Mouse (Mus musculus) fat pad, adult 2 months (tissue): Measurements from ENCODE around the gene Bak1.

Experiments
- DNase-seq: peaks from one replicate; pipeline ENCODE4 v3.0.0-alpha.2; 2011; ENCODE audit warnings: low read depth, low spot score; ENCODE audit errors: extremely low read depth

Bak1 gene

GRCm38 (mm10) chr17:27028909-27029308 lies at the start of gene Bak1:
Gene Bak1, minus strand, starts transcription at chr17:27029009.
- DNase-seq = no peak

DNA sequence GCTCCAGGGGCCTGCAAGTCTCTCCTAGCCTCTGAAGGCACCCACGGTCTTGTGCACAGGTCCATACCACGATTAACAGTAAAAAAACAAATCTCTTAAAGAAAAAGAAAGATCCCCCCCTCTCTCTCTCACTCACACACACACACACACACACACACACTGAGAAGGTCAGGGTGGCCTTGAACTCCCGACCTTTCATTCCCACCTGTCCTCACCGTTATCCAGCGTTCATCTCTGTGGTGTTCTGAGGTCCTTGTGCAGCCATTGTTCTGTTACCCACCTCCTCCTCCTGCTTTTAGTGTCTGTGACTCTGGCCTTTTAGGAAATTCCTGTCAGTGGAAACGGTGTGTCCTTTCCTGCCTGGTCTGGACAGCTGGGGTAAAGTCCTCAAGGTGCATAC lies 49.7 kb upstream of the Bak1 start:
- no peak for DNase-seq

GRCm38 (mm10) chr17:27077920-27078319 lies 49.1 kb upstream of the Bak1 start:
- no peak for DNase-seq

GRCm38 (mm10) chr17:27077133-27077532 lies 48.3 kb upstream of the Bak1 start:
- no peak for DNase-seq

GRCm38 (mm10) chr17:27074849-27075745 lies 46.3 kb upstream of the Bak1 start:
- DNase-seq = no peak

DNA sequence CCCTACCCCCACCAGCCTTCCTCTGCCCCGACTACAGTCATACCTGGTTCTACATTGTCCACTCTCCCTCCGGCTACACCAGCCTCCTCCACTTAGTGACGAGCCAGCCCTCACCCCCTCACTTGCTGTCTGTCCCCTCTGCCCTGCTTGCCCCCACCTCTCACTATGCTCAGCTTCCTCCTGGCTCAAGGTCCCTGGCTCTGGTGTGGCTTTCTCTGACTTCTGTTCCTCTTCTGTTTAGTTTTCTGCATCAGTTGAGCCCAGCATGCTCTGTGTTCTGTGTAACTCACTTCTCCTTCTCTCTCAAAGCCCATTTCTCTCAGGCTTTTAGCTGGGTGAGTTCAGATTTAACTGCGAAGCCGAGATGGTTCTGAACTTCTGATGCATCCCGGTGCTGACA lies 45.4 kb upstream of the Bak1 start:
- no peak for DNase-seq

- DNase-seq = peak; percentile 62
Observed at GRCm38 (mm10) chr17:27073778-27074177, 45.0 kb upstream of the Bak1 start.

DNA sequence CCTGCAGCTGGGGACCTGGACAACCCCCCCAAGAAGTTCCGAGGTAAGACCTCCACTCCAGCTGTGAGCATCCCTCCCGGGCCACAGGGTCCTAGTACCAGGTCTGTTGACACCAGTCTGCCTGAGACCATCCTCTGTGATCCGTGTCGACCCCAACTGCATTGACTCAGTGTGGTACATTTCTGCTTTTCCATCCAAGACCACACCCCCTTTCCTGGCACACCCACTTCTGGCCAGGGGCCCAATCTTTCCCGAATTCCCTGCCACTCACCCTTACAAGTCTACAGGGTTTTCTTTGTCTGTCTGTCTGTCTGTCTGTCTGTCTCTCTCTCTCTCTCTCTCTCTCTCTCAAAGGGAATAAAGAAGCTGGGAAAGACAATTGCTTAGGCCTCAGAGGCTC lies 44.3 kb upstream of the Bak1 start:
- DNase-seq = no peak

- no peak for DNase-seq
Observed at GRCm38 (mm10) chr17:27072363-27072762, 43.6 kb upstream of the Bak1 start.

- DNase-seq = no peak
Observed at GRCm38 (mm10) chr17:27071630-27072029, 42.8 kb upstream of the Bak1 start.

DNA sequence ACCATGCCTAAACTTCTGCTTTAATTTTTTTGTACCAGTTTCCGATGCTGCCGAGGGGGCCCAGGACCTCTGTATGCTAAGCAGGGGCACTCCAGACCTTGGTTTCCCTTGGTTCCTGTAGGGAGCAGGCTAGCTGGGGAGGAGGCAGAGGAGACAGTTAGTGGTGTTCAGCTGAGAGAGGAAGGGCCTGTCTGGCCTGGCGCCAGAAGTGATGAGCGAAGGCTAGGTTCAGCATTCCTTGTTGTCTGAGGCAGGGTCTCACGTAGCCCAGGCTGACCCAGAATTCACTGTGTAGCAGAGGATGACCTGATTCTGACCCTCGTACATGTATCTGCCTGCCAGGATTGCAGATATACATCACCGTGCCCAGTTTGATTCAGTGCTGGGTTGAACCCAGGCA lies 42.1 kb upstream of the Bak1 start:
- no peak for DNase-seq

DNA sequence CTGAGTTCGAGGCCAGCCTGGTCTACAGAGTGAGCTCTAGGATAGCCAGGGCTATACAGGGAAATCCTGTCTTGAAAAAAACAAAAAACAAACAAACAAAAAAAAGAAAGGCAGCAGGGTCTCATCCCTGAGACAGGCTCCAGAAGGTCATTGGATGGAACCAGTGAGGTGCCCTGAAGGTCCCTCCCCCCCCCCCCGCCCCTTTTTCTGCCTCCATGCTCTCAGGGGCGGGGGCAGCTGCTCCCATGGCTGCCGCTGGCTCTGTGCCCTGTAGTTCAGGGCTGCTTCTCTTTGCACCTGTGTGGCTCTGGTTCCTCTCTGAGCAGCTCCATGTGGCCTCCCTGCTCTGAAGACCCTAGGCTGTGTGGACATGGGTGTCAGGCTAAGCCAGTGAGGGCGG lies 40.3 kb upstream of the Bak1 start:
- DNase-seq = no peak

DNA sequence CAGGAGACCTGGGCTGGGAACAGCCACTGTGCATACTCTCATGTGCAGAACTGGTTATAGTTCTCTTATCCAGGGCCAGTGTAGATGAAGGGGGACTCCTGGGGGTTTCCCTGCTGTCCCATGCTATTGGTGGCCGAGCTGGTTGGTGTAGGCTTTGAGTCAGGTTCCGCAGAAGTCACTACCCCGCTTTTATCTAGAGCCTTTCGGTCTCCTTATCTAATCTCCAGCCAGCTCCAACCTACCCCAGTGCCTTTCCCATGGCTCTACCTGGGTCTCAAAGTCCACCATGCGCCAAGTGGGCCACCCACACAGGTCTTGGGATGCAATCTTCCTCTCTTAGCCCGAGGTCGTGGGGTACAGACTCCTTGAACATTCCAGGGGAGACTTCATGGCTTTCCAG lies 37.3 kb upstream of the Bak1 start:
- no peak for DNase-seq

- no peak for DNase-seq
Observed at GRCm38 (mm10) chr17:27064195-27064594, 35.4 kb upstream of the Bak1 start.

- no peak for DNase-seq
Observed at GRCm38 (mm10) chr17:27063717-27064116, 34.9 kb upstream of the Bak1 start.

GRCm38 (mm10) chr17:27062684-27063083 lies 33.9 kb upstream of the Bak1 start:
- DNase-seq = no peak

DNA sequence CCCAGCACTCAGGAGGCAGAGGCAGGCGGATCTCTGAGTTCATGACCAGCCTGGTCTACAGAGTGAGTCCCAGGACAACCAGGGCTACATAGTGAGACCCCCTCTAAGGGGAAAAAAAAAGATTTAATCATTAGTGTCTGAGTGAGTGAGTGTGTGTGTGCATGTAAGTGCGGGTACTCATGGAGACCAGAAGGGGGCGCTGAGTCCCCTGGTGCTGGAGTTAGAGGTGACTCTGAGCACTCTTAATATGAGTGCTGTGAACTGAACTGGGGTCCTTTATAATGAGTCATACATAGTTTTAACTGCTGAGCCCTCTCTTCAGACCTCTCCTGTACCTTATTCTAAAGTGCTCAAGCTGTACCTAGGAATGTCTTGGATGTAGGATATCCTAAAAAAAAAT lies 32.9 kb upstream of the Bak1 start:
- DNase-seq = no peak

GRCm38 (mm10) chr17:27060698-27061097 lies 31.9 kb upstream of the Bak1 start:
- DNase-seq = no peak

GRCm38 (mm10) chr17:27057517-27058055 lies 28.8 kb upstream of the Bak1 start:
- DNase-seq = no peak

GRCm38 (mm10) chr17:27056812-27057516 lies 28.2 kb upstream of the Bak1 start, which contains the start of gene Itpr3:
Gene Itpr3, plus strand, starts transcription at chr17:27057304.
- no peak for DNase-seq

GRCm38 (mm10) chr17:27056170-27056569 lies 27.4 kb upstream of the Bak1 start:
- no peak for DNase-seq

DNA sequence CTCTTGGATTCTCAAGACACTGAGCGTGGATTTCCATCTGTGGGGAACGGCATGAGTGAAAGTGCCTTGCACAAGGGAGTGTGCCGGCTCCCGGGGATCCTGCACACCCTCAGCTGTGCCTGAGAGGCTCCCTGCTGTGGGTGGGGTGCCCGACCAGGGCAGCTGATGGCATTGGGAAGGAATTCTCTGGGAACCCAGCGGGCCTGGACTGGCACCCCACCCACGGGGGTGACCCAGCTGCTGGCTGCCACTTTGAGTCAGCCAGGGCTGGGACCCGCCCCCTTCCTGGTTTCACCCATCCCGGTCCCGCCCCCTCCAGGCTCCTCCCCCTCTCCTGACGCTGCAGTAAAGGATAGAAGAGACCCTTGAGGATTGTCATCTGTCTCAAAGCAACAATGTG lies 22.7 kb upstream of the Bak1 start:
- no peak for DNase-seq
